ENCODE assay signal across 14 mouse cellular contexts in genomic region chr11:114588554-114588953, GRCm38 (mm10).
"Had no signal": no experiment of that assay in that cellular context is flagged by ENCODE, and none has a peak within 500 bp of the region (broad histone marks: within the 10 kb centered on the region; RNA-seq: fewer than 3 reads in every experiment).

No protein-coding gene starts in this region.

- DNase-seq: gastrocnemius, adult 2 months; gastrocnemius, postnatal 10 days; gastrocnemius, postnatal 25 days; heart, adult 11 months; heart, adult 2 months; heart, postnatal 14 days; kidney, adult 11 months; kidney, adult 2 months; kidney, adult 9 months; kidney, postnatal 14 days; kidney, postnatal 36 days; layer of hippocampus, adult 9-11 months; layer of hippocampus, postnatal 36 days; left cerebral cortex, postnatal 4 days had no signal
